Mouse (Mus musculus) lung, adult 2 months (tissue): Measurements from ENCODE around the gene Celsr3.

ENCODE experiments used
- CTCF ChIP-seq: fragments of 200-500 bp; IDR thresholded peaks from 2 replicates; pipeline ENCODE4 v1.5.1; 2011; ENCODE audit warnings: mild to moderate bottlenecking, low read length, control low read depth; ENCODE audit not compliant: insufficient read depth
- POLR2A ChIP-seq: fragments of 200-500 bp; IDR thresholded peaks from 2 replicates; pipeline ENCODE4 v1.6.1; 2011; ENCODE audit warnings: low read depth, mild to moderate bottlenecking, control low read depth, low read length, borderline replicate concordance; ENCODE audit errors: extremely low read depth

- no peak for TF ChIP-seq POLR2A
- TF ChIP-seq CTCF, result no peak
These were observed 32.8 kb downstream of the Celsr3 start for GRCm38 (mm10) chr9:108858792-108859527.
